Mouse (Mus musculus): ENCODE measurements around the gene Slc9a7. TPM values are rescaled to one million over a fixed set of nuclear protein-coding genes. Genes with fewer than 3 reads are reported as not detected.

The Slc9a7 gene
- total RNA-seq (2021) = 10 to 100 TPM in 1 of 2 experiments, 1 to 10 TPM in 1; 5.5 to 10.5 TPM
- long read RNA-seq, experiment 1 = 0 reads
- long read RNA-seq, experiment 2, partial matches to known transcripts = 2 of 6 reads
- long read RNA-seq, experiment 2, other reads (novel, unspliced or antisense) = 2 of 6 reads

GRCm38 (mm10) chrX:20291282-20292039 is at the start of gene Slc9a7:
Slc9a7 (minus strand) TSS chrX:20291807.
- intact Hi-C loops (cut with DNase I) = no loop called here
- DNase-seq = peak; percentile 31 to 39

DNA sequence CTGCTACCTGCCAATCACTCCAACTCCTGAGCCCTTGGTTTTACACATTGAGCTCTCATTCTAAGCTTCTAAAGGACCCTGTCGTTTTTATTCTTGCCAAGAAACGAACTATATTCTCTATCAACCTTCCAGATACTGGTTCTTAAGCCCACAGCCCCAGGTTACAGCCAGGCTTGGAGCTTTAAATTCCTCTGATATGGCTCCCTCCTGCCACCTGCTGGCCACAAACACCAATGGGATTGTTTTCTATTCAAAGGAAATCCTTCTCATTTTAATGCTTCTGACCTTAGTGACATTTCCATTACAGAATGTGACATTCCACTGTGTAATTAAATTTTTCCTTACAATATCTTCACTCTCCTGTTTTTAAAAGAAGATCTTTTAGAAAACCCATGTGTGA is 44.1 kb upstream of the Slc9a7 start:
- DNase-seq = peak; percentile 9 to 16
- intact Hi-C loops (cut with DNase I) = loop anchor here (5.0 kb wide), 2 partner anchors 173 to 313 kb away; no protein-coding TSS in a partner anchor

- intact Hi-C loops (cut with DNase I) = no loop called here
- no peak for DNase-seq
Measured at GRCm38 (mm10) chrX:20332756-20333155, 41.1 kb upstream of the Slc9a7 start.

- DNase-seq = no peak
- intact Hi-C loops (cut with DNase I) = no loop called here
Measured at GRCm38 (mm10) chrX:20307215-20307614, 15.6 kb upstream of the Slc9a7 start.

- intact Hi-C loops (cut with DNase I) = no loop called here
- DNase-seq = no peak
Measured at GRCm38 (mm10) chrX:20305941-20306340, 14.3 kb upstream of the Slc9a7 start.

- DNase-seq = no peak
- intact Hi-C loops (cut with DNase I) = no loop called here
Measured at GRCm38 (mm10) chrX:20303280-20303679, 11.7 kb upstream of the Slc9a7 start.

GRCm38 (mm10) chrX:20292040-20292417 is 422 bp upstream of the Slc9a7 start:
- intact Hi-C loops (cut with DNase I) = no loop called here
- no peak for DNase-seq

- intact Hi-C loops (cut with DNase I) = no loop called here
- no peak for DNase-seq
Measured at GRCm38 (mm10) chrX:20290715-20291114, 892 bp downstream of the Slc9a7 start.

DNA sequence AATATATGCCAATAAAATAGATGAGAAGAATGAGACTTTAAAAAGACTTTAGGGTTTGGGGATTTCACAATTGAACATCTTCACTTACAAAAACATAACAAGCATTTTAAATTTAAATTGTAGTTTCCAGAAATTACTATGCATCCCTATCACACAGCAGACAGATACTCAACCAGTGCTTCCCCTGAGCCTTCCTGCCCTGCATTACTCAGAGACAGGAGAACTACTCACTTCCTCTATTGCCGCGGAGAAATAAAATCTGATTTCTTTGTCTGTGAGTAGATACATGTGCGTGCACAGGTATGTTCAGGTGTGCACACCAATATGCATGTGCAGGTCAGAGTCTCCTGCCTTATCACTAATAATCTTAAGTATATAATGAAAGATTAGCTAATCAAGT is 2.9 kb downstream of the Slc9a7 start:
- no peak for DNase-seq
- intact Hi-C loops (cut with DNase I) = no loop called here

GRCm38 (mm10) chrX:20286254-20286653 is 5.4 kb downstream of the Slc9a7 start:
- intact Hi-C loops (cut with DNase I) = no loop called here

DNA sequence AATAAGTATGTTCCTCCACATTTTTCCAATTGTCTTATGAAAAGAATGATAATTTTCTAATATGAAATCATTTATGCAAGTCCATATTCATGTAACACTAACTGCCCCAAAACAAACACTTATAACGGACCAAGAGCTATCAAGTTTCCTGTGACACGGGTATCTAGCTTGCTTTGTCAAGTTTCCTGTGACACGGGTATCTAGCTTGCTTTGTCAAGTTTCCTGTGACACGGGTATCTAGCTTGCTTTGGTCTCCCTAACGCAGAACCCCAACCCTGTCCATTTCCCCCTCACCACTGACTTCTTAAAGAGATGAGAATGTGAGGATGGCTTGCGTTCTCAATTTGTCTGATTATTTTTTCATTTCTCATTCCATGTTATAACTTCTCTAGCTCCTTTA is 12.2 kb downstream of the Slc9a7 start:
- intact Hi-C loops (cut with DNase I) = no loop called here
- no peak for DNase-seq

More at GRCm38 (mm10) chrX:20286254-20286653, 5.4 kb downstream of the Slc9a7 start:
- DNase-seq = no peak

DNA sequence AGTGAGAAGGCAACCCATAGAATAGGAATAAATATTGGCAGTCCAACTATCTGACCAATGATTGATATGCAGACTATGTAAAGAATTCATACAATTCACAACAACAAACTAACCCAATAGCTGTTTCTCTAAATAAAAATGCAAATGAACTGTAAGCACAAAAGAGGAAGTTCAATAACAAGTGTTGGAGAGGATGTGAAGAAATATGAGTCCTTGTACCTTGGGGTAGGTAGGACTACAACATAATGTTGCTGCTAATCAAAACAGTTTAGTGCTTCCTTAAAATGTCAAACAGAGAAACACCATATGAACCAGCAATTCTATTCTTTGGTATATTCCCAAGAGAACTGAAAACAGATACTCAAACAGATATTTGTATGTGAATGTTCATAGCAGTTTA is 17.8 kb downstream of the Slc9a7 start:
- DNase-seq = no peak
- intact Hi-C loops (cut with DNase I) = no loop called here

DNA sequence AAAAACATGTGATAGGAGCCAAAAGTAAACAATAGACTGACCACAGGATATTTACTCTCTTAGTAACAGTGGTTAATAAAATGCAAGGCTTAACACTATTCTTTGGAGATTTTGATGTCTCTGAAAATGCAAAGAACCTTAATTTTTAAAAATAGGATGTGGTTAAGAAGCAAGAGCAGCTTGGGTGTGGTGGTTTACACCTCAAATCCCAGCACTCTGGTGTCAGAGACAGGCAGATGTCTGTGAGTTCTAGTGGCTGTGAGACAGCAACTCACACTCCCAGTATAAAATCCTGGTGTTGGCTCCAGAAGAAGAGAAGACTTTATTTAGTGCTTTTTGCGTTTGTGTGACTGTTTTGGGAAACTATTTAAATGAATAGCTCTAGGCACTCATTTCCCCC is 19.6 kb downstream of the Slc9a7 start:
- no peak for DNase-seq
- intact Hi-C loops (cut with DNase I) = no loop called here

DNA sequence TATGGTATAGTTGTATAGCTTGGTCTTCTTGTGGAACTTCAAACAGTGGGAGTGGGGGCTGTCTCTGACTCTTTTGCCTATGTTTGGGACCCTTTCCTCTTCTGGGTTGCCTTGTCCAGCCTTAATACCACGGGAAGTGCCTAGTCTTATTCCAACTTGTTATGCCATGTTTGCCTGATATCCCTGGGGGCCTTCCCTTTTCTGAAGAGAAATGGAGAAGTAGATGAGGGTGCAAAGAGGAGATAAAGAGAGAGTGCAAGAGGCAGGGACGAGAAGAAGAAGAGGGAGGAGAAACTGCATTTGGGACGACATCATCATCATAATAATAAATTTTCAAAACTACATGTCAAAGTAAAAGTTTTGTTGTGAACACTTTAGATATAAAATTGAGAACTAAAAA is 21.6 kb downstream of the Slc9a7 start:
- intact Hi-C loops (cut with DNase I) = no loop called here

DNA sequence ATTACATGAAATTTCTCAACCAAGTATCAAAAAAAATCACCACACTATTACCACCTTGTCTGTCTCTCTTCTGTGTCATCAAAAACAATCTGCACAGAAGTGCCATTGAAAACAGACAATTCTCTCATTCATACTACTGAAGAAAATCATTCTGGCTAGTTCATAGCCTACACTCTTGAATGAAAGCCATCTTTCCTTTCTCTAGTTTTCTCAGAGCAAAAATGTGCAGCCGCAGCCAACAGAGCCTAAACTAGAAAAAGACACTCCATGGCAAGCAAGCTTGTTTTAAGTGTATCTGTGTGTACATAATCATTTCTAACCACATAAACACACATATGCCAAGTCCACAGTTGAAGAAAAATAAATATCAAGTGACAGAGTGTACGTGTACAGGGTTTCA is 27.2 kb downstream of the Slc9a7 start:
- intact Hi-C loops (cut with DNase I) = no loop called here
- no peak for DNase-seq

More for the DNA sequence above, 21.6 kb downstream of the Slc9a7 start:
- no peak for DNase-seq

DNA sequence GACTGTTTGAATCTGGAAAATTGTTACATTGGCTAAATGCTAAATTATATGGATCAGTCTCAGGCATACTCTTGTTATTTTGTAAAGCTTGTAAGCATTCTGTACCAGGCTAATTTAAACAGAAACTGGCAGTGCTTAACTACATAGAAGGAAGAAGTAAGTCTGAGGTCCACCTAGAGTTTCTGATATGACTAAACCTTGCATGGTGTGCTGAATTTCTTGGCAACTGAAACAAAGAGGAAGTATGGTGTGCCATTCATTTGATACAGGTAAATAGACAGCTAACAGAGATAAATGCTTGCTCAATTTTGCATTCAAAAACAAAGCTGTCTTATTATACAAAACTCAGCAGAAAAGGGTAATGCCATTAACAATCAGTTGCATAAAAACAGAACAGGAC is 63.5 kb downstream of the Slc9a7 start:
- intact Hi-C loops (cut with DNase I) = no loop called here

GRCm38 (mm10) chrX:20221486-20221885 is 70.1 kb downstream of the Slc9a7 start:
- no peak for DNase-seq
- intact Hi-C loops (cut with DNase I) = no loop called here

More for the DNA sequence above, 63.5 kb downstream of the Slc9a7 start:
- DNase-seq = no peak

DNA sequence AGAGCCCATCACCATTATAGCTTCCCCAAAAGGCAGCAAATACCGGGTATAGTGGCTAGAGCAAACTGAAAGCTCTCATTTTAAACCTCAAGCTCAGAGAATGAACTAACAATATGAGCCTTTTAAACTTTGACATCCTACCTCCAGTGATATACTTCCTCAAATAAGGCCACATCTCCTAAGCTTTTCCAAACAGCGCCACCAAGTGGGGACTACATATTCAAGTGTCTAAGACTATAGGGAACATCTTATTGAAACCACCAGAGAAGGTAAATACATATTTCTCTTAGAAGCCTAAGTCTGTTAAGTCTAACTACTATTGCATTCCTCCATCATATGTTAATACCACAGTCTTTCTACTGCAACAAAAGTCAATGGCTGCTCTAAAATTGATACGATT is 106.0 kb downstream of the Slc9a7 start:
- no peak for DNase-seq
- intact Hi-C loops (cut with DNase I) = no loop called here

GRCm38 (mm10) chrX:20176792-20177191 is 114.8 kb downstream of the Slc9a7 start:
- no peak for DNase-seq
- intact Hi-C loops (cut with DNase I) = no loop called here

GRCm38 (mm10) chrX:20168430-20168829 is 123.2 kb downstream of the Slc9a7 start:
- no peak for DNase-seq
- intact Hi-C loops (cut with DNase I) = no loop called here

DNA sequence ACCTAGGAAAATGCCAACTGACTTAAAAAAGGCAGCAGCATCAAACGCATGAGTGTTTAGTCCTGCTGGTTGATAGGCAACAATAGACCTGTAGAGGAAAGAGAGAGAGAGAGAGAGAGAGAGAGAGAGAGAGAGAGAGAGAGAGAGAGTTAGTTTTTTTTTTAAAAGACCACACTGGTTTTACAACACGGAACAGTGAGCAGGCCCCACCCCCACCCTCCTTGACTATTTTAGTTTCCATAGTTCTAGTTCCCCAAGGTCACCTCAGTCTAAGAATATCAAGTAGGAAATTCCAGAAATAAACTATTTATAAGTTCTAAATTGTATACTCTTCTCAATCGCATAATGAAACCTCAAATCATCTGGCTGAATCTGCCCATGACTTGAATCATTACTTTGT is 126.6 kb downstream of the Slc9a7 start:
- intact Hi-C loops (cut with DNase I) = loop anchor here (5.0 kb wide), 1 partner anchor 172 kb away; no protein-coding TSS in a partner anchor
- no peak for DNase-seq

- no peak for DNase-seq
- intact Hi-C loops (cut with DNase I) = loop anchor here (5.0 kb wide), 1 partner anchor 175 kb away; no protein-coding TSS in a partner anchor
Measured at GRCm38 (mm10) chrX:20162322-20162711, 129.3 kb downstream of the Slc9a7 start.

All from gastrocnemius, postnatal 36 days (tissue).